Mouse (Mus musculus) ES-Bruce4 (cell line): ENCODE results near the gene Tmem104.

Experiments
- CTCF ChIP-seq: IDR thresholded peaks from one replicate; pipeline ENCODE4 v1.8.1; 2011; ENCODE audit warnings: low read depth, low read length
- POLR2A ChIP-seq: IDR thresholded peaks from one replicate; pipeline ENCODE4 v1.8.1; 2011; ENCODE audit warnings: low read length; ENCODE audit not compliant: insufficient read depth

DNA sequence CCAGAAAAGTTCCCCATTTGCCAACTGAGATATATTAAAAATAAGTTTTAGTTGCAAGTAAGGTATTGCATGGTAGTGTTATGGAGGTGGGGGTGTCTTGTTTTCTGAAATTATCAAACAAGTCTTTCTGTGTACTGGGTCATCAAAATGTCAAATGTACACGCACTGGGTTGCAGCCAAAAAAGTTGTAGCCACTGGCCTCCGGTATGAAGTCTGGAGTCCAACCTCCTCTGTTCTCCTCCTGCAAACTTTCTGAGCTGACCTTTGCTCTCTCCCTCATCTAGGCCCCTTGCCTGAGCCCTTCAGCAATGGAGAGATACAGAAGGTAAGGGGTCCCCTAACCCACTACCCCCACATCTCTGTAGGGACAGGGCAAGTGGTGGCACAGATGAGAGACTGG lies 8.5 kb upstream of the Tmem104 start:
- no peak for TF ChIP-seq POLR2A
- no peak for TF ChIP-seq CTCF
